Mouse (Mus musculus) small intestine, adult 10 weeks (tissue): ENCODE data around the gene Kcnq5. TPM values are rescaled to one million over a fixed set of nuclear protein-coding genes. Genes with fewer than 3 reads are reported as not detected.

Source experiments
- polyA plus RNA-seq: library from polyadenylated mRNA; stranded (reverse); fragments of 350-450 nt; fragmentation: Illumina TruSeq; extraction: RNeasy Lipid Tissue Mini Kit (QIAGEN cat#74804); gene quantifications from one replicate; pipeline ENCODE4 v1.2.3, GENCODE M21; 2014; ENCODE audit warnings: low replicate concordance

Gene Kcnq5
- 0.82 TPM for polyA plus RNA-seq

GRCm38 (mm10) chr1:21961251-21962082 lies at the start of gene Kcnq5:
TSS of gene Kcnq5 (minus strand) at chr1:21961942.

GRCm38 (mm10) chr1:21383256-21383655 lies 578.5 kb downstream of the Kcnq5 start, which contains the start of gene Khdc1b:
TSS of gene Khdc1b (plus strand) at chr1:21383556.

DNA sequence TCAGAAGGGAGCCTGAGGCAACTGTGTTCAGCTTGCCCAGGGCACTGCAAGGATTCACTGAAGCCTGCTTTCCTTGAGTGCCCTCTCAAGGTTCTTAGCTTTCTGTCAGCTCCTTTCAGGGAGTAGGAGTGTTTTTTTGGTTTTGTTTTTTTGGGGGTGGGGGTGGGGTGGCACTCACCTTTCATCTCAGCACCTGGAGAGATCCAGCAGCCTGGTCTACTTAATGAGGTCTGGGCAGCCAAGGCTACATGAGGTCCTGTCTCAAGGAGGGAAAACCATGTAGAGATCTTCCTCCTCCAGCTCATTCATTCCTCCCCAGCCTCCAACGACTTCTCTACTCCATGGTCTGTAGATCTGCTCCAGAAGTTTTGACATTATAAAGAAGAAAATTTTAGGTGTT lies 593.7 kb downstream of the Kcnq5 start, which contains the start of gene Khdc1c:
Gene Khdc1c, plus strand, starts transcription at position 301 of the 400 bp plus-strand sequence.

DNA sequence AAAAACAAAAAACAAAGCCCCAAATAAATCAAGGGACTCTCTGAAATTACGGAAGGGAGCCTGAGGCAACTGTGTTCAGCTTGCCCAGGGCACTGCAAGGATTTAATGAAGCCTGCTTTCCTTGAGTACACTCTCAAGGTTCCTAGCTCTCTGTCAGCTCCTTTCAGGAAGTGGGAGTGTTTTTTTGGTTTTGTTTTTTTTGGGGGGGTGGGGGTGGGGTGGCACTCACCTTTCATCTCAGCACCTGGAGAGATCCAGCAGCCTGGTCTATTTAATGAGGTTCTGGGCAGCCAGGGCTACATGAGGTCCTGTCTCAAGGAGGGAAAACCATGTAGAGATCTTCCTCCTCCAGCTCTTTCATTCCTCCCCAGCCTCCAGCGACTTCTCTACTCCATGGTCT lies 612.4 kb downstream of the Kcnq5 start, which contains the start of gene Khdc1a:
Gene Khdc1a, plus strand, starts transcription at position 301 of the 400 bp plus-strand sequence.

